Mouse (Mus musculus) heart, adult 11 months (tissue): ENCODE results near the gene Zfp941.
A peak's percentile ranks its signal among the peaks of the same experiment; 100 is the strongest.

Experiments
- DNase-seq: peaks from one replicate; pipeline ENCODE4 v3.0.0; 2022

The Zfp941 gene

GRCm38 (mm10) chr7:140840750-140841735 lies 19.1 kb upstream of the Zfp941 start:
- peak; percentile 73 for DNase-seq

- DNase-seq = peak; percentile 83
These were observed 17.6 kb upstream of the Zfp941 start for GRCm38 (mm10) chr7:140839556-140839955.

- peak; percentile 79 for DNase-seq
These were observed 14.5 kb upstream of the Zfp941 start for GRCm38 (mm10) chr7:140836243-140837115.

- peak; percentile 64 for DNase-seq
These were observed 13.7 kb upstream of the Zfp941 start for GRCm38 (mm10) chr7:140835758-140836087.

- peak; percentile 88 for DNase-seq
These were observed 13.2 kb upstream of the Zfp941 start, which contains the start of gene Urah for GRCm38 (mm10) chr7:140834968-140835757. TSS of gene Urah (plus strand) at chr7:140835018.

- peak; percentile 63 for DNase-seq
These were observed 11.4 kb upstream of the Zfp941 start for GRCm38 (mm10) chr7:140833341-140833740.

GRCm38 (mm10) chr7:140831447-140831846 lies 9.5 kb upstream of the Zfp941 start:
- peak; percentile 80 for DNase-seq

- peak; percentile 93 for DNase-seq
These were observed 6.3 kb upstream of the Zfp941 start for GRCm38 (mm10) chr7:140828171-140828881.

- peak; percentile 68 for DNase-seq
These were observed 753 bp upstream of the Zfp941 start for GRCm38 (mm10) chr7:140822731-140823130.

- DNase-seq = peak; percentile 73
These were observed 699 bp downstream of the Zfp941 start for GRCm38 (mm10) chr7:140821305-140821652.

- peak; percentile 57 for DNase-seq
These were observed 1.8 kb downstream of the Zfp941 start for GRCm38 (mm10) chr7:140820173-140820572.

- DNase-seq = no peak
These were observed 9.1 kb downstream of the Zfp941 start for GRCm38 (mm10) chr7:140812850-140813249.

GRCm38 (mm10) chr7:140811714-140812113 lies 10.3 kb downstream of the Zfp941 start:
- peak; percentile 55 for DNase-seq

GRCm38 (mm10) chr7:140810496-140810895 lies 11.5 kb downstream of the Zfp941 start:
- DNase-seq = no peak

- DNase-seq = no peak
These were observed 16.3 kb downstream of the Zfp941 start for GRCm38 (mm10) chr7:140805704-140806103.

GRCm38 (mm10) chr7:140802629-140803028 lies 19.3 kb downstream of the Zfp941 start:
- peak; percentile 61 for DNase-seq

- peak; percentile 76 for DNase-seq
These were observed 23.8 kb downstream of the Zfp941 start for GRCm38 (mm10) chr7:140798212-140798611.

GRCm38 (mm10) chr7:140797619-140798018 lies 24.4 kb downstream of the Zfp941 start:
- peak; percentile 61 for DNase-seq

- DNase-seq = peak; percentile 4
These were observed 28.4 kb downstream of the Zfp941 start for GRCm38 (mm10) chr7:140793541-140793940.

GRCm38 (mm10) chr7:140788053-140788435 lies 33.9 kb downstream of the Zfp941 start:
- DNase-seq = peak; percentile 21

- DNase-seq = peak; percentile 57
These were observed 34.4 kb downstream of the Zfp941 start, which contains the start of gene Syce1 for GRCm38 (mm10) chr7:140787406-140788052. TSS of gene Syce1 (minus strand) at chr7:140787852.
